Mouse (Mus musculus): ENCODE results near the gene Hoxd11. TPM values are rescaled to one million over a fixed set of nuclear protein-coding genes. Genes with fewer than 3 reads are reported as not detected.

Hoxd11 gene
- polyA plus RNA-seq, 1 experiment from 2014 or later, result not detected

- WGBS, result 2% methylated on average over 4 of the region's 4 CpGs
- H3K36me3 ChIP-seq, result no peaks in the 10 kb centered on the region
- no peak for ATAC-seq (ENCODE audit: insufficient number of reproducible peaks, low FRiP score, low TSS enrichment, low read depth)
- H3K27ac ChIP-seq (replicated peaks), result no peak overlapping the region
- H3K4me3 ChIP-seq (replicated peaks), result no peak overlapping the region
- peaks cover 32% of the 10 kb centered on the region for H3K4me1 ChIP-seq
- H3K9ac ChIP-seq, result no peak overlapping the region
- H3K9me3 ChIP-seq (replicated peaks), result no peaks in the 10 kb centered on the region
- H3K4me2 ChIP-seq (replicated peaks), result no peak overlapping the region
- H3K27me3 ChIP-seq, result peaks cover 86% of the 10 kb centered on the region
Observed at GRCm38 (mm10) chr2:74656632-74657021, 22.7 kb upstream of the Hoxd11 start.

GRCm38 (mm10) chr2:74657251-74658023, 21.9 kb upstream of the Hoxd11 start:
- WGBS, result 3% methylated on average over 62 of the region's 62 CpGs
- Histone ChIP-seq H3K36me3 (no peaks in the 10 kb centered on the region), H3K4me2 (replicated peaks) (peak overlapping the region; percentile 29), H3K4me1 (peaks cover 34% of the 10 kb centered on the region), H3K9me3 (replicated peaks) (no peaks in the 10 kb centered on the region), H3K4me3 (replicated peaks) (peak overlapping the region; percentile 21; the same call in 1 of the 2 replicates), H3K27ac (replicated peaks) (no peak overlapping the region), H3K9ac (no peak overlapping the region), H3K27me3 (peaks cover 86% of the 10 kb centered on the region)
- ATAC-seq (ENCODE audit: insufficient number of reproducible peaks, low FRiP score, low TSS enrichment, low read depth), result no peak

GRCm38 (mm10) chr2:74658024-74658666, 21.2 kb upstream of the Hoxd11 start:
- Histone ChIP-seq H3K4me3 (replicated peaks) (peak overlapping the region; percentile 21; the same call in 1 of the 2 replicates), H3K9ac (no peak overlapping the region)

GRCm38 (mm10) chr2:74658667-74659371, 20.5 kb upstream of the Hoxd11 start:
- Histone ChIP-seq H3K9me3 (replicated peaks) (no peaks in the 10 kb centered on the region), H3K4me2 (replicated peaks) (peak overlapping the region; percentile 15; the same call in 1 of the 2 replicates), H3K9ac (no peak overlapping the region), H3K27me3 (peaks cover 95% of the 10 kb centered on the region), H3K27ac (replicated peaks) (no peak overlapping the region), H3K4me3 (replicated peaks) (peak overlapping the region; percentile 12; the same call in 1 of the 2 replicates), H3K4me1 (peaks cover 34% of the 10 kb centered on the region), H3K36me3 (no peaks in the 10 kb centered on the region)
- WGBS, result 3% methylated on average over 47 of the region's 47 CpGs
- ATAC-seq (ENCODE audit: insufficient number of reproducible peaks, low FRiP score, low TSS enrichment, low read depth), result no peak

More at GRCm38 (mm10) chr2:74658024-74658666, 21.2 kb upstream of the Hoxd11 start:
- WGBS, result 2% methylated on average over 15 of the region's 15 CpGs
- peaks cover 34% of the 10 kb centered on the region for H3K4me1 ChIP-seq
- no peak for ATAC-seq (ENCODE audit: insufficient number of reproducible peaks, low FRiP score, low TSS enrichment, low read depth)
- H3K9me3 ChIP-seq (replicated peaks), result no peaks in the 10 kb centered on the region
- H3K36me3 ChIP-seq, result no peaks in the 10 kb centered on the region
- peaks cover 91% of the 10 kb centered on the region for H3K27me3 ChIP-seq
- H3K27ac ChIP-seq (replicated peaks), result no peak overlapping the region
- peak overlapping the region; percentile 29 for H3K4me2 ChIP-seq (replicated peaks)

GRCm38 (mm10) chr2:74659507-74660005, 19.8 kb upstream of the Hoxd11 start, which contains the start of gene Evx2:
Gene Evx2, minus strand, starts transcription at chr2:74659557.
- H3K4me2 ChIP-seq (replicated peaks), result peak within 1 kb of the TSS; percentile 15; the same call in 1 of the 2 replicates
- ATAC-seq (ENCODE audit: insufficient number of reproducible peaks, low FRiP score, low TSS enrichment, low read depth), result no peak
- 3% methylated on average over 28 of the region's 28 CpGs for WGBS

GRCm38 (mm10) chr2:74660421-74661375, 18.7 kb upstream of the Hoxd11 start:
- H3K9ac ChIP-seq, result no peak overlapping the region
- H3K4me1 ChIP-seq, result peaks cover 32% of the 10 kb centered on the region
- no peak overlapping the region for H3K27ac ChIP-seq (replicated peaks)
- peaks cover 94% of the 10 kb centered on the region for H3K27me3 ChIP-seq
- H3K4me3 ChIP-seq (replicated peaks), result 0 out of 2 replicates have a peak overlapping the region, but pooled peaks have one; percentile 1
- no peak for ATAC-seq (ENCODE audit: insufficient number of reproducible peaks, low FRiP score, low TSS enrichment, low read depth)
- no peaks in the 10 kb centered on the region for H3K9me3 ChIP-seq (replicated peaks)
- no peak overlapping the region for H3K4me2 ChIP-seq (replicated peaks)
- 2% methylated on average over 30 of the region's 30 CpGs for WGBS
- H3K36me3 ChIP-seq, result no peaks in the 10 kb centered on the region

More at GRCm38 (mm10) chr2:74659507-74660005, 19.8 kb upstream of the Hoxd11 start, which contains the start of gene Evx2:
- peaks cover 95% of the 10 kb centered on the region for H3K27me3 ChIP-seq
- H3K36me3 ChIP-seq, result no peaks in the 10 kb centered on the region
- peak within 1 kb of the TSS; percentile 12; the same call in 1 of the 2 replicates for H3K4me3 ChIP-seq (replicated peaks)
- no peak within 1 kb of the TSS for H3K27ac ChIP-seq (replicated peaks)
- H3K9ac ChIP-seq, result no peak within 1 kb of the TSS
- H3K9me3 ChIP-seq (replicated peaks), result no peaks in the 10 kb centered on the region
- peaks cover 34% of the 10 kb centered on the region for H3K4me1 ChIP-seq

- H3K9me3 ChIP-seq (replicated peaks), result no peaks in the 10 kb centered on the region
- 1% methylated on average over 14 of the region's 14 CpGs for WGBS
- H3K4me3 ChIP-seq (replicated peaks), result peak overlapping the region; percentile 29
- peaks cover 94% of the 10 kb centered on the region for H3K27me3 ChIP-seq
- H3K4me2 ChIP-seq (replicated peaks), result peak overlapping the region; percentile 46
- H3K9ac ChIP-seq, result no peak overlapping the region
- ATAC-seq (ENCODE audit: insufficient number of reproducible peaks, low FRiP score, low TSS enrichment, low read depth), result no peak
- peaks cover 26% of the 10 kb centered on the region for H3K4me1 ChIP-seq
- H3K27ac ChIP-seq (replicated peaks), result no peak overlapping the region
- H3K36me3 ChIP-seq, result no peaks in the 10 kb centered on the region
Observed at GRCm38 (mm10) chr2:74661685-74662084, 17.7 kb upstream of the Hoxd11 start.

GRCm38 (mm10) chr2:74663291-74663925, 15.9 kb upstream of the Hoxd11 start:
- no peak for ATAC-seq (ENCODE audit: insufficient number of reproducible peaks, low FRiP score, low TSS enrichment, low read depth)
- Histone ChIP-seq H3K9ac (no peak overlapping the region), H3K36me3 (no peaks in the 10 kb centered on the region), H3K4me1 (peaks cover 27% of the 10 kb centered on the region), H3K27me3 (peaks cover 95% of the 10 kb centered on the region), H3K4me2 (replicated peaks) (0 out of 2 replicates have a peak overlapping the region, but pooled peaks have one; percentile 15), H3K27ac (replicated peaks) (no peak overlapping the region), H3K4me3 (replicated peaks) (no peak overlapping the region), H3K9me3 (replicated peaks) (no peaks in the 10 kb centered on the region)
- WGBS, result 3% methylated on average over 18 of the region's 18 CpGs

- Histone ChIP-seq H3K27me3 (peaks cover 94% of the 10 kb centered on the region), H3K27ac (replicated peaks) (no peak overlapping the region), H3K9me3 (replicated peaks) (no peaks in the 10 kb centered on the region), H3K4me3 (replicated peaks) (no peak overlapping the region), H3K9ac (no peak overlapping the region), H3K36me3 (no peaks in the 10 kb centered on the region), H3K4me2 (replicated peaks) (no peak overlapping the region), H3K4me1 (peaks cover 17% of the 10 kb centered on the region)
- 2% methylated on average over 7 of the region's 7 CpGs for WGBS
- no peak for ATAC-seq (ENCODE audit: insufficient number of reproducible peaks, low FRiP score, low TSS enrichment, low read depth)
Observed at GRCm38 (mm10) chr2:74666411-74666810, 12.9 kb upstream of the Hoxd11 start.
